Mouse (Mus musculus): Measurements from ENCODE around the gene Npw.

DNA sequence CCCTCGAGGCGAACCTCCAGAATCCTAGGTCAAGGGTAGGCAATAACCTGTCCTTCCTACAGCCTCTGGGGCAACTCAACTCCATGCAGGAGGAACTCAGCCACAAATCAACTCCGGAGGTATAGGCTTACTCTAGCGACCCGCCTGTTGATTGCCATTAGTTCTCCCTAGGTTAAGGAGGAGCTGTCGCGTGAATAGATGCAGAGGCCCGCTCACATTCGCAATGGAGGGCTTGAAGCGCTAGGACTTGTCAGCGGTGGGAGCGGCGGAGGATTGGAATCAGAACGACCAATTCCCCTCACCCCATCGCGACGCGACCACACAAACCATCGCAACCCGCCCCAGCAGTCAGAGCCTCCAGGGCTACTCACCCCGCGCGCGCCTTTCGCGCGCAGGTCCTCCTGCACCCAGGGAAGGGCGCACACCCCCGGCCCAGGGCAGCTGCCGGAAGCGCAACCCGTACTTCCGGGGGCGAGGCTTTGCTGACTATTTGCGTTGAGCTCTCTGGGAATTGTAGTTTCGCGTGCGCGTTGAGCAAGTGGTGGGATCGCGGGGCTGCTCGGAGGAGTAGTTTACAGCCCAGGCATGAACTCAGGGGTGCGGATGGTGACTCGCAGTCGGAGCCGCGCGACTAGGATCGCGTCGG is 26.0 kb downstream of the Npw start, which contains the start of the genes Tsc2 and Nthl1:
- peak; percentile 66; the same call in 1 of the 2 replicates for TF ChIP-seq POLR2A (IDR thresholded peaks at IDR 0.05; ENCODE audit: borderline replicate concordance, low read depth, low read length)
- TF ChIP-seq CTCF (IDR thresholded peaks at IDR 0.05; ENCODE audit: low read depth, low read length): no peak
